Mouse (Mus musculus) thymus, adult 2 months (tissue): ENCODE data around the gene Atraid.
"Not testable (repeated sequence)": the region's sequence is repeated elsewhere in the genome, so short reads cannot be mapped to it uniquely, and the experiment has no call there.

Experiments
- CTCF ChIP-seq: fragments of 200-500 bp; IDR thresholded peaks from 2 replicates; pipeline ENCODE4 v1.5.1; 2012; ENCODE audit warnings: mild to moderate bottlenecking, control low read depth, low read length, moderate library complexity, borderline replicate concordance; ENCODE audit not compliant: control insufficient read depth, poor library complexity, insufficient read depth; ENCODE audit errors: extremely low read depth
- POLR2A ChIP-seq: fragments of 200-500 bp; IDR thresholded peaks from 2 replicates; pipeline ENCODE4 v1.6.1; 2012; ENCODE audit warnings: mild to moderate bottlenecking, low read length, control low read depth, moderate library complexity; ENCODE audit not compliant: control insufficient read depth, poor library complexity, insufficient read depth; ENCODE audit errors: extremely low read depth

DNA sequence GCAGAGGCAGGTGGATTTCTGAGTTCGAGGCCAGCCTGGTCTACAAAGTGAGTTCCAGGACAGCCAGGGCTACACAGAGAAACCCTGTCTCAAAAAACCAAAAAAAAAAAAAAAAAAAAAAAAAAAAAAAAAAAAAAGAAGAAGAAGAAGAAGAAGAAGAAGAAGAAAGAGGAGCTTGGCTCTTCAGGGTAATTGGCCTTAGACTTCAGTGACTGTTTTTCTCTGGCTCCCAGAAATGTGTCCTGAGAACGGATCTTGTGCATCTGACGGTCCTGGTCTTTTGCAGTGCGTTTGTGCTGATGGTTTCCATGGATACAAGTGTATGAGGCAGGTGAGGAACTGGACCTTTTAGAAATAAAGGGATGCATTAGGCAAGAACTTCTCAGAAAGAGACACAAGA, 5.6 kb downstream of the Atraid start:
- not testable (repeated sequence) for TF ChIP-seq CTCF, POLR2A
